Mouse (Mus musculus): ENCODE results near the gene Gm3183. TPM values are rescaled to one million over a fixed set of nuclear protein-coding genes. Genes with fewer than 3 reads are reported as not detected.
"Not testable (repeated sequence)": the region's sequence is repeated elsewhere in the genome, so short reads cannot be mapped to it uniquely, and the experiment has no call there.

Gene Gm3183
- polyA plus RNA-seq (2012; rRNA removed), result 0.17 TPM in 1 of 2 replicates, not detected in the other

DNA sequence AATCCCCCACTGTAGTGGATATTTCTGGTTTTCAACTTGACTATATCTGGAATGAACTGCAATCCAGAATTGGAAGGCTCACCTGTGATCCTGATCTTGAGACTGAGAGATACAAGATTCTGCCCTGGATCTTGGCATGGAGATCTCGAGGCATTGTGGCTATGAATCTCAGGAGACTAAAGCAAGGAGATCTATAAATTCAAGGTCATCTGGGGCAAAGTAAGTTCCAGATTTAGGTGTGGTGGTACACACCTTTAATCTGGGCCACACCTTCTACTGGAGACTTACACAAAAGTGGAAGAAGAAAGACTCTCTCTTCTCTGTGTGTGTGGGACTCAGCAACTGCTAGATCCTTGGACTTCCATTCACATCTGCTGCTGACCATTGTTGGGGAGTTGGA, at the start of gene Gm3183:
TSS of gene Gm3183 (plus strand) at position 301 of the 400 bp plus-strand sequence.
- not testable (repeated sequence) for DNase-seq (ENCODE audit: low read depth, low spot score)
- WGBS, result no CpG with 5 or more reads among the region's 1 CpGs

Other genes starting within 250 kb of the Gm3183 start
- gene Gm3147, start 249.1 kb upstream of the Gm3183 start, polyA plus RNA-seq (2012; rRNA removed), result not detected in 2 replicates
- gene Gm6509, start 241.5 kb upstream of the Gm3183 start, polyA plus RNA-seq (2012; rRNA removed), result not detected in 2 replicates
- not detected in 2 replicates for gene Gm6205, start 217.1 kb upstream of the Gm3183 start, polyA plus RNA-seq (2012; rRNA removed)
- gene Gm6367, start 123.2 kb downstream of the Gm3183 start, polyA plus RNA-seq (2012; rRNA removed), result not detected in 2 replicates
- gene Gm7942, start 241.5 kb downstream of the Gm3183 start, polyA plus RNA-seq (2012; rRNA removed), result not detected in 2 replicates

Data from large intestine, adult 2 months (tissue).